Mouse (Mus musculus): ENCODE measurements at regions not wholly inside any gene's neighbourhood (a gene's known extent, or its start where the extent isn't known, plus 50 kb on each side); places are given as distances from the start of the nearest gene placed in this dataset.

- no peak for DNase-seq (ENCODE audit: low spot score)
Measured at GRCm38 (mm10) chr10:111745116-111745515, 227.3 kb upstream of the Krr1 start.

DNA sequence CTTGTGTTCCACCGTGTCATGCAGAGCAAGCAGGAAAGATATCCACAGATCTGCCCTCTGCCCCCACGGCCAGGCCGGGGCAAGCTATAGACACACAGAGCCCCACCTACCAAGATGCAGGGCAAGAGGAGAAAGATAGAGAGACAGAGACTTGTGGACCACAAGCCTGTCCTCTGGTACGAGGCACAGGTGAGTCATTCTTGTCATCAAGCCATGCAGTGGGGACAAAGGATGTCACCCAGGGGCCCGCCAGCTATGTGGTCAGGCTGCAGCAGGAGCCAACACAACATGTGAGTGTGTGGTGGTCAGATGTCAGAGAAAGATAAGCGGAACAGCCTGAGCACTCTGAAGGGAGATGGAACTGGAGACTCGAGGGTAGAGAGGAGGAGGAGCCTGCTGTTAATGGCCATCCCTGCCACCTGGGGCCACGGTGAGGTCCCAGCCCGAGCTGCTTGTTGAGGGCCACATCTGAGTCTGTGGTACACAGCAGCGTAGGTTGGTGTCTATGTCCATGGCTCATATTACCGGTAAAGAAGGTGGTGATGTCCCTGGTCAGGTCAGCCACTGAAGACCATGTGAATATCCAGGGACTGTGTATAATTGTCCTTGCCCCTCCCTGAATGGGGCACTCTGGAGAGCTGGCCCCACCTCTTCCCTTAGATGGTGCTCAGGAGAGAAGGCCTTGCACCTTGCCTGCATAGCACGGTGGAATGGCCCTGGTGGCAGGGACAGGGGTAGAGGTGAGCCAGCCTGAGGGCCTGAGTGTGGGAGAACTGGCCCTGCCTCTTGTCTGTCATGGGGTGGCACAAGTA lies 226.2 kb upstream of the Krr1 start:
- no peak for DNase-seq (ENCODE audit: low spot score)

- no peak for DNase-seq (ENCODE audit: low spot score)
Measured at GRCm38 (mm10) chr10:111746879-111747477, 225.5 kb upstream of the Krr1 start.

DNA sequence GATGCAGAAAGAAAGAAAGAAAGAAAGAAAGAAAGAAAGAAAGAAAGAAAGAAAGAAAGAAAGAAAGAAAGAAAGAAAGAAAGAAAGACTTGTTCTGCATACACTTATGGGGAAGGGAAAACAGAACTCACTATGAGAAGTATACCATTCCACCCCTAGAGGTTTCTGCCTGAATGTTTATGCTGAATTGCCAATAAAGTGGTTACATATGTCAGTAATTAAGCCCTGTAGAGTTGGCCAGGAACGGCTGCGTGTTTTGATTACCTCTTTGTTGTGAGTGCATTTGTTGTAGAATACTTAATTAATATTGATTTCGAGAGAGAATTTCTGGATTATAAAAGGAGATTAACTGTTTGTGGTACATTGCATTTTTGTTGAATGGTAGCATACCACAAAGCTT lies 224.0 kb upstream of the Krr1 start:
- DNase-seq (ENCODE audit: low spot score): no peak

DNA sequence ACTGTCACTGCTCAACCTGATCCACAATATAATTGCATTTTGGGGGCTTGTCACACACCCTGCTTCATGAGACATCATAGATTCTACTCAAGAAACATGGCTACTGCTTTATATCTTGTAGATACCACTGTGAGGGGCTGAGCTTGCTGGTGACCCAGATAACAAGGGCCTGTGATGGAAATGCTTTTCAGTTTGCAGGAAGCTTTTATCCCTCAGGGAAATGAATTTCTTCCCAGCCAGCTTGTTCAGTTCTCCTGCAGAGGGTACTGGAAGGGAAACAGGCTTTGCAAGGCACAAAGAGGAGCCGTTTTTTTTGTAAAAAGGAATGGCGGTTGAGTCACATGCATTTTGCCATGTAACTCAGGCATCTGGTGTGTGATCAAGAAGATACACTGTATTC lies 218.8 kb upstream of the Krr1 start:
- no peak for DNase-seq (ENCODE audit: low spot score)

DNA sequence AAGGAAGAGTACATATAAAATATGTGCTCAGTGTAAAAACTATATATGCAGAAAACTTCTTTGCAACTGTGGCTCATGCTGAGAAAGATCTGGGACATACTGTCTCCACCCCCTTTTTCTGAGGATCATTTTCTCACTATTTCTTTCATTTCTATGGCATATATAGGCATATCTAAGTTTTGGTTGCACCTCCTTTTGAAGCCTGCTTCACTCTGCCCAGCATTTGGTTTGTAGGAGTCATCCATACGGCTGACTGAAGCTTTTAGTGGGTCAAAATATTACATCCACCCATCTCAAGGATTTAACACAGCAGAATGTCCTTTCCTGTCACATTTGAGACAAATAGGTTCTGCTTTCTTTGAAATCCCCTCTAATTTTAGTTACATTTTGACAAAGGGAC lies 216.5 kb upstream of the Krr1 start:
- no peak for DNase-seq (ENCODE audit: low spot score)

- no peak for DNase-seq (ENCODE audit: low spot score)
Measured at GRCm38 (mm10) chr10:111756528-111756927, 215.9 kb upstream of the Krr1 start.

DNA sequence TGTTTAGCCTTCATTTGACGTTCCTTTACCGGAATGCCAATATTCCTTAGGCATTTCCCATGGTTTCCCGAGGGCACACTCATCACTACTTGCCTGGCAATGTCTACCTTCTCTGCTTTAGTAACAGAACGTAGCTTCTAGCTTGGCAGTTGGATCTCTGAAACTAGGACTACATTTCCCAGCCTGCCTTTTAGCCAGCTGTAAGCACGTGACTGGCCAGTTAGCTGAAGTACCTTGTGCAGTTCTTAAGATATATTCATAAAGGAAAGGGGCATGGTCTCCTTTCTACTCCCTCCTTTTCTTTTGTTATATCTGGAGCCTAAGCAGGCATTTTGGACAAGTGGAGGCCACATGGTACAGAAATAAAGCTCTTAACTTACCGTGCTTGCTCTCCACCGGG lies 214.8 kb upstream of the Krr1 start:
- DNase-seq (ENCODE audit: low spot score): no peak

DNA sequence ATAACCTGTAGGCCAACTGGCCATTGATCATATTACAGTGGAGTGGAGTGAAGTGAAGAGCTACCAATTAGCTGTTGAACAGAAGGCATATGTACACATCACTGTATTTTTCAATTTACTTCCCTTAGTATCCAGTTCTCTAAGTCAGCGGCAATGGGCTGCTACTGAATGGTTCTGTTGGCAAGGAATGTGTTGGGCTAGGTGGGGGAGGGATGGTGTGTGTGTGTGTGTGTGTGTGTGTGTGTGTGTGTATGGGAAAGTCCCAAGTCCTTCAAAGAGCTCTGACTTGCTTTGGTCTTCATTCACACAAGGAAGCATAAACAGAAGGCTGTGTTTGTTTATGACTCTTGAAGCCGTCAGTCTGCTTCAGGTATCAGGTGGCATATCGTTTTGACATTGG lies 213.0 kb upstream of the Krr1 start:
- DNase-seq (ENCODE audit: low spot score): no peak

- no peak for DNase-seq (ENCODE audit: low spot score)
Measured at GRCm38 (mm10) chr10:111762751-111763528, 209.5 kb upstream of the Krr1 start.

DNA sequence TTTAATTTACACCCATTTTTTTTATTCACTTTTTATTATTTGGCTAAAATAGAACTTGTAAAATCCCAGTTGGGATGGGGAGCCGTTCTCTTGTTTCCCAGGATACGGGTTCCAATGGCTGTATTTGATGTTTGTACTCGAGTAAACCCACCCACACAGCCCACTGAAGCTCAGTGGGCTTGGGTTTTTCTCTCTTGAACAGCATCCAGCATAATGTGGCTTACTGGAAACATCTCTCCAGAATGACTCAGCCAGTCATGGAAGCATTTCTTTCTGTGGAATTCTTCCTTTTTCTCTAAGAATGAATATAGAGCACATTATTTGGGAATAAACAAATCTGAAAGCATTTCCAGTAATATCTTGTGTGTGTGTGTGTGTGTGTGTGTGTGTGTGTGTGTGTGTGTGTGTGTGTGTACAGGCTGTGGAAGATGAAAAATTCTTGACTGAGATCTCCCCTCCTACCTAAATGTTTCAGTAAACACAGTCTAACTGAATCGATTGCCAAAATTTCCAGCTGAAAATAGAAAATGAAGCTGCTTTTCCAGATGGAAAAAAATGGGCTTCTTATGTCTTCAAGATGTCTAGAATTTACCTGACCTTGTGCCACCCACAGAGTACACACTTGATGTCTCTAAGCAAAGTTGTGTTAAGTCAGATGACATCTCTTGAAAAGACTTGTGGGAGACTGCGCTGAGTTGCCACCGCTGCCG lies 205.3 kb upstream of the Krr1 start:
- DNase-seq (ENCODE audit: low spot score): no peak

DNA sequence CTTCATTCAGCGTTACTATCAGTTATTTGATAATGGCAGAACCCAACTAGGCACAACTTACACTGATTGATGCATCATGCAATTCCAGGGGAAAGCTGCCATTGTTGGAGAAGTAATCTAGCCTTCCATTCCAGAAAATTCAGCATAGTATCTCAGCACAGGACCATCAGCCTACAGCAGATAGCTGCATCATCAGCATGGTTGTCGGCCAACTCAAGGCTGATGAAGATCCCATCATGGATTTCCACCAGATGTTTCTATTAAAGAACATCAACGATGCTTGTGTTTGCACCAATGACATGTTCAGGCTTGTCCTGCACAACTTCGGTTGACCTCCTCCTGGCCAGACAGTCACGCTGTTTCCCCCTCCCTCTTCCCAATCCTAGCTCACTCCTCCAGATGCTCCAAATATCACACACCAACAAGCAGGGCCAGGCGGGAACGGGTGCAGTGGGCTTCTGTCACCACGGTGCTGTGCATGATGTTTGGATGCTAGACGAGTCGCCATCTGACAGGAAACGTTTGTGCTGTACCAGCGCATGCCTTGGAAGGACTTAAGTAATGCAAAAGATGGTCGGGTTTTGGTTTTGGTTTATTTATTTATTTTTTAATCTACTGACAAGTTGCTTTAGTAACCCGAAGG lies 204.5 kb upstream of the Krr1 start:
- DNase-seq (ENCODE audit: low spot score): no peak

DNA sequence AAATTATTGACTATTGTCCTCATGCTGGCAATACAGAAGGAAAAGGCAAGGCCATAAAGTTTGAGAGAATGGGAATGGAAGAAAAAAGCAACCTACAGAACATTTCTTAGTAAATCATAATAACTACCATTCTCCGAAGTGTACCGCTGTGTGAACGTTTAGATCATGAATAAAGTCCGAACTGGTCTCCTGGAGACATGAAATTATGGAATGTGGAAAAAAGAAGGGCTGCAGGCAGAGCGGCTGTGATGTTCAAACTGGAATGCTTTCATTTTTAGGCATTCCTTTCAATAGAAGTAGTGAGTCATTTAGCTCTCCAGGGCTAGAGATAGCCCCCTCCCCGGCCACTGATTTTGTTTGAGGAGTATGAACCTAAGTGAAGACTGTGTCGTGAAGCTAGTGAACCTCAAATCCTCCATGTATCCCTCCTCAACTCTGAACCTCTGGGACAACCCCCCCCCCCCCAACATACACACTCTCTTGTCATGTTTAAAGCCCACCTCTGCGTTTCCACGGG lies 202.9 kb upstream of the Krr1 start:
- no peak for DNase-seq (ENCODE audit: low spot score)

DNA sequence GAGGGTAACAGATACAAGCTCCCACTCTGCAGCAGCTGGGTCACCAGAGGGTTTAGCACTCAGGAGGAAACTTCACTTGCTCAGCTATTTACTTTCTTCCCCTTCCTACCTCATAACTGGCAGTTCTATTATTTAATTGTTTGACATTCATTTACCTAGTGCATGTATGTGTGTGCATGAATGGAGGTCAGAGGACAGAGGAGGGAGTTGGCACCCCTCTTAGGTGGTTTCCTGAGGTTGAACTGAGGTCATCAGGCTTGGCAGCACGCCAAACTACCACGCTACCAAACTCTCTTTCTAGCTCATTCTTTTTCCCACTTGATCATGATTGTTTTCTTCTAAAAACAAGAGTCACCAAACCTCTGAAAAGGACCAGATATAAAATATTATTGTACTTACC lies 202.4 kb upstream of the Krr1 start:
- DNase-seq (ENCODE audit: low spot score): no peak

DNA sequence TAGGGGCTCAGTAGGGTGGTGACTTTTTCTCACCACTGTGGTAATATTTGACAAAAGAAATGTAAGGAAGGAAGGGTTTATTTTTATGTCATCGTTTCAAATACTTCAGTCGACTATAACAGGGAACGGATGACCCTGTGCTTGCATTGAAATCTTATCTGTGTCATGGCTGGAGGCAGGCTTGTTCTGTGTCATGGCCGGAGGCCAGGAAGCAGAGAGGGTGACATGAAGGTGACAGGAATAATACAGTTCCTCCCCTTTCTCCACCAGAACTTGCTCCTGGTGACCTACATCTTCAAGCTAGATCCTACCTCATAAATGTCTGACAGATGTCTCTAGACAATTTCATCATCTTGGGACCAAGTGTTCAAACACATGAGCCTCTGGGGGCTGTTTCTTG lies 201.5 kb upstream of the Krr1 start:
- DNase-seq (ENCODE audit: low spot score): no peak

DNA sequence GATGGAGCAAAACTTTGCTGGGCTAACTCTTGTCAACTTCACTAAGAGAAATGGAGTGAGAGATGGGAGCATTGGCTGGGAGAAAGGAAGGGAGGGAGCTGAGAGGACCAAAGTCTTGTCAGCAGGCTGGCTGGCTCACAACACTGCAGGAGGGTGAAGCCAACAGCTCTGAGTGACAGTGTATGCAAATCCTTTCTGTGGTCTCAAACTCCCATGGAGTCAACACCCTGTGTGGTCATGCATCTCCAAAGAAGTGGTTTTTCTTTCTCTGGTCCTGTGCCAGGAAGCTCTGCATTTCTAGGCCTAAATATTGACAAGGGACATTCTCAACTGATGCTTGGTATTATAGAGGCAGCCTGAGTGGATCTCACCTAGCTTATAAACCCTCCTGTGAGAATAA lies 194.9 kb upstream of the Krr1 start:
- DNase-seq (ENCODE audit: low spot score): no peak

GRCm38 (mm10) chr10:111778111-111778510 lies 194.4 kb upstream of the Krr1 start:
- DNase-seq (ENCODE audit: low spot score): no peak

DNA sequence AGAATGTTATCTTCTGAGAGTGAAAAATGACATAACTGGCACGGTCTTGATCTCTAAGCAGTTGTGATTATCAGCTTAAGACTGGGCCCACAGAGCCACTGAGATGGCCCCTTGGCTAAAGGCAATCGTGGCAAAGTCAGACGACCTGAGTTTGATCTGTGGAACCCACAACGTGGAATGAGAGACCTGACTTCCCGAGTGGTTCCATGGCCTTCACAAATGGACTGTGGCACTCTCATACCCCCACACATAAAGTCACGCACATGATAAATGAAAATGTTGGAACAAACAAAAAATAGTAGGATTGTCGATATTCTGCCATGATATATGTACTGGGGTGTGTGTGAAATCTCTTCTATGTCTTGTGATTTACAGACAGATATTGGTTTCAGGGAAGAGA lies 192.5 kb upstream of the Krr1 start:
- DNase-seq (ENCODE audit: low spot score): no peak

DNA sequence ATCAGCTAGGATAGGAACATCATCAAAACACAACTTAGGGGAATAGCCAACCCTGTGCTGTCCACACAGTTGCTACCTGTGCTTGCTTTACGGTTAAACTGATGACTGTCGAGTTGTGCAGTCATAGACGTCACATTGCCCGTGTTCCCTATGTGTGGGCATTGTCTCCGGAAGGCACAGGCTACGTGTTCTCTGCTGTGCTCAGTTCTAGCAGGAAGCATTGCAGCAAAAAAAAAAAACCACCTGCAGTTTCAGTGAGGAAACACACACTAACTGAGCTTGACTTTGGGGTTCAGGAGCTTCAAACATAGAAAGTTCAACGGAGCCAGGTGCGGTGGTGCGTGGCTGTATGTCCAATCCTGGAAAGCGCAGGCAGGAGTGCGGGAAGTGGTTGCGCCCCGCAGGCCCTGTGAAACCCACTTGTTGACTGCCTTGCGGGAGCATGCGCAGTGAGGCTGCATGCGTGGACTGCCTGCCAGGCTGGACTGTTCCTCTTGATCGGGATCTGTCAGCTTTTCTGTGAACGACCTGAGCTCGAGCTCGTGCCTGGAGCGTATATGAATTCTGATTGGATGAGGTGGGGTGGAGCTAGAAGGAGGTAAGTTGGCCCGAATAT lies 190.2 kb upstream of the Krr1 start:
- DNase-seq (ENCODE audit: low spot score): no peak

GRCm38 (mm10) chr10:111783496-111783895 lies 189.0 kb upstream of the Krr1 start:
- DNase-seq (ENCODE audit: low spot score): no peak

All from layer of hippocampus, adult 9-10 months (tissue).